ENCODE assay signal across 10 mouse cellular contexts in the genomic region with DNA sequence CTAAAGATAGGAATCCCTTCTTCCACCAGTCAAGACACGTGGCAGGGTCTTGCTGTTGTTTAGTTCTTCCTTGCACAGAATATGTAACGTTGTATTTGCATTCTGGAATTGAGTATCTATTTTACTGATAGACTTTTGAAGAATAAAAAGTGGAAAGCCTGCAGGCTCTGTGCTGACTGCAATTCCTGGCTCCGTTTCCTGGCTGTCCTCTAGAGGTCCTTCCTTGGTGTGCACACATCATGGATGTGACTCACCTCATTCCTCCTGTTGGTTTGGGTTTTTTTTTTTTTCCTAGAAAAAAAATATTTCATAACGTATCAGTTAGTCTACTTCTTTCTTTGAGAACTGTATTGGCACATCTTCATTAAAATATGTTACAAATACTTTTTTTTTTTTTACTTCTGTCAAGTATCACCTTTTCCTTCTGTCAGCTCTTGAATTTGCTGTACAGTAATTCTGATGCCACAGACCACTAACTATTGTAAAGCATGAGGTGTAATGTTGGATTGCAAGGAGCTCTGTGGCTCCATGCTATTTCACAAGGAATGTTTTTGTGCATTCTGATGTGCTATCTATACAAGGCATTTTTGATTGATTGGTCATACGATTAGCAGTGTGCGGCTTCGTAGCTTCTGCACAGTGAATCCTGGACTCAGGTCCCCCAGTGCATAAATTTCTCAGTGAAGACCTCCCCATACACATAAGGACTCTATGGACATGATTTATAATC.
DNase-seq lines count a peak whose midpoint lies in the region; ATAC-seq and TF ChIP-seq lines count a peak whose summit lies in the region.
"Had no signal": no experiment of that assay in that cellular context is flagged by ENCODE, and none has a peak within 500 bp of the region (broad histone marks: within the 10 kb centered on the region; RNA-seq: fewer than 3 reads in every experiment).

No protein-coding gene starts in this region.

- H3K4me2 ChIP-seq in heart, embryonic 11.5 days: no peak overlapping the region
- no peak overlapping the region for H3K4me2 ChIP-seq in hindbrain, embryonic 14.5 days (replicated peaks)
- no peak overlapping the region for H3K4me2 ChIP-seq in kidney, embryonic 15.5 days

- H3K27me3 ChIP-seq in heart, adult 2 months (ENCODE audit: control insufficient read depth, insufficient read depth, low read length): no peaks in the 10 kb centered on the region
- H3K27me3 ChIP-seq in heart, embryonic 11.5 days (ENCODE audit: control insufficient read depth, insufficient read depth, low read length): no peaks in the 10 kb centered on the region
- no peaks in the 10 kb centered on the region for H3K27me3 ChIP-seq in hindbrain, embryonic 14.5 days (ENCODE audit: control insufficient read depth, insufficient read depth, low read length)
- no peaks in the 10 kb centered on the region for H3K27me3 ChIP-seq in kidney, embryonic 15.5 days
- H3K27me3 ChIP-seq: CH12.LX had no signal

- no peak overlapping the region for H3K9ac ChIP-seq in heart, adult 2 months (ENCODE audit: low read depth, low read length)
- no peak overlapping the region for H3K9ac ChIP-seq in heart, embryonic 11.5 days (ENCODE audit: low read depth, low read length)
- H3K9ac ChIP-seq in hindbrain, embryonic 14.5 days: no peak overlapping the region
- no peak overlapping the region for H3K9ac ChIP-seq in kidney, embryonic 15.5 days

- no peak for TF ChIP-seq CTCF in heart, adult 2 months (IDR thresholded peaks at IDR 0.05)
- TF ChIP-seq CTCF in left cerebral cortex, adult 2 months (IDR thresholded peaks at IDR 0.05): no peak

- TF ChIP-seq EP300 in heart, adult 2 months (IDR thresholded peaks at IDR 0.05; ENCODE audit: insufficient read depth, low read depth, low read length): no peak

- ATAC-seq in heart, embryonic 11.5 days (replicated peaks; ENCODE audit: insufficient number of reproducible peaks, low FRiP score, low TSS enrichment): no peak
- ATAC-seq in hindbrain, embryonic 14.5 days (ENCODE audit: low FRiP score): no peak
- no peak for ATAC-seq in kidney, embryonic 15.5 days (replicated peaks; ENCODE audit: low FRiP score)

- peak; percentile 35 to 36 for DNase-seq in heart, adult 2 months
- DNase-seq in adrenal gland, adult 18-20 months (ENCODE audit: low spot score in 2 of 2): peak; percentile 33 to 51
- peak; percentile 80 to 81 for DNase-seq in cerebellum, postnatal 36 days
- peak; percentile 16 to 57 for DNase-seq in left cerebral cortex, adult 2 months (ENCODE audit: extremely low spot score in 1 of 2, low spot score in 2 of 2)
- no peak for DNase-seq in hindbrain, embryonic 14.5 days (ENCODE audit: low spot score)
- DNase-seq in thymus, postnatal 4 days: no peak

- H3K27ac ChIP-seq in heart, adult 2 months: no peak overlapping the region
- no peak overlapping the region for H3K27ac ChIP-seq in heart, embryonic 11.5 days (ENCODE audit: low read depth, low read length)
- H3K27ac ChIP-seq in left cerebral cortex, adult 2 months: no peak overlapping the region
- H3K27ac ChIP-seq in hindbrain, embryonic 14.5 days: no peak overlapping the region
- no peak overlapping the region for H3K27ac ChIP-seq in kidney, embryonic 15.5 days
- H3K27ac ChIP-seq: hindbrain, embryonic 10.5 days had no signal

- intact Hi-C loops in heart, adult 2 months (cut with DNase I): no loop called here
- intact Hi-C loops in left cerebral cortex, adult 2 months (cut with DNase I): loop anchor here (2.0 kb wide), 1 partner anchor 28 kb away; no protein-coding TSS in a partner anchor

- no peaks in the 10 kb centered on the region for H3K9me3 ChIP-seq in heart, embryonic 11.5 days (replicated peaks; ENCODE audit: control insufficient read depth, low read length)
- H3K9me3 ChIP-seq in hindbrain, embryonic 14.5 days (ENCODE audit: control insufficient read depth, low read length): no peaks in the 10 kb centered on the region
- no peaks in the 10 kb centered on the region for H3K9me3 ChIP-seq in kidney, embryonic 15.5 days (replicated peaks)
- H3K9me3 ChIP-seq: hindbrain, embryonic 10.5 days had no signal

- H3K4me1 ChIP-seq in heart, adult 2 months (ENCODE audit: control insufficient read depth, insufficient read depth, low read length): no peaks in the 10 kb centered on the region
- H3K4me1 ChIP-seq in heart, embryonic 11.5 days (ENCODE audit: control insufficient read depth, insufficient read depth, low read length): no peaks in the 10 kb centered on the region
- H3K4me1 ChIP-seq in hindbrain, embryonic 14.5 days (replicated peaks; ENCODE audit: control insufficient read depth, insufficient read depth, low read length): no peaks in the 10 kb centered on the region
- no peaks in the 10 kb centered on the region for H3K4me1 ChIP-seq in kidney, embryonic 15.5 days
- H3K4me1 ChIP-seq: hindbrain, embryonic 10.5 days had no signal

- no peaks in the 10 kb centered on the region for H3K36me3 ChIP-seq in heart, adult 2 months (ENCODE audit: control insufficient read depth, insufficient read depth, low read length)
- H3K36me3 ChIP-seq in heart, embryonic 11.5 days (ENCODE audit: control insufficient read depth, insufficient read depth, low read length): no peaks in the 10 kb centered on the region
- no peaks in the 10 kb centered on the region for H3K36me3 ChIP-seq in hindbrain, embryonic 14.5 days (replicated peaks; ENCODE audit: control insufficient read depth, insufficient read depth)
- H3K36me3 ChIP-seq in kidney, embryonic 15.5 days: no peaks in the 10 kb centered on the region
- H3K36me3 ChIP-seq: hindbrain, embryonic 10.5 days had no signal

- WGBS in heart, adult 2 months: 82% methylated on average over 7 of the region's 7 CpGs
- 82% methylated on average over 7 of the region's 7 CpGs for WGBS in heart, embryonic 11.5 days (ENCODE audit: insufficient replicate concordance)
- WGBS in hindbrain, embryonic 14.5 days: 80% methylated on average over 7 of the region's 7 CpGs
- 78% methylated on average over 7 of the region's 7 CpGs for WGBS in kidney, embryonic 15.5 days

- no peak overlapping the region for H3K4me3 ChIP-seq in heart, adult 2 months
- H3K4me3 ChIP-seq in heart, embryonic 11.5 days (ENCODE audit: low read depth, low read length): no peak overlapping the region
- H3K4me3 ChIP-seq in left cerebral cortex, adult 2 months: no peak overlapping the region
- H3K4me3 ChIP-seq in hindbrain, embryonic 14.5 days (replicated peaks; ENCODE audit: low read length): no peak overlapping the region
- no peak overlapping the region for H3K4me3 ChIP-seq in kidney, embryonic 15.5 days (replicated peaks)
- H3K4me3 ChIP-seq: hindbrain, embryonic 10.5 days had no signal

- TF ChIP-seq POLR2A in heart, adult 2 months (IDR thresholded peaks at IDR 0.05; ENCODE audit: insufficient read depth, low read depth, low read length): no peak

- H3K79me2 ChIP-seq in heart, adult 2 months (replicated peaks; ENCODE audit: control insufficient read depth, insufficient read depth, low read length): no peaks in the 10 kb centered on the region

Comparison
In these comparisons a context has a peak if more than half of its experiments do, and no peak if none do; other contexts are left out.
1. DNase-seq: peak in heart, adult 2 months (2 of 2), adrenal gland, adult 18-20 months (2 of 2), cerebellum, postnatal 36 days (2 of 2) and left cerebral cortex, adult 2 months (2 of 2); none in hindbrain, embryonic 14.5 days (single experiment) and thymus, postnatal 4 days (single experiment).